ENCODE assay signal across 9 mouse cellular contexts in the genomic region with DNA sequence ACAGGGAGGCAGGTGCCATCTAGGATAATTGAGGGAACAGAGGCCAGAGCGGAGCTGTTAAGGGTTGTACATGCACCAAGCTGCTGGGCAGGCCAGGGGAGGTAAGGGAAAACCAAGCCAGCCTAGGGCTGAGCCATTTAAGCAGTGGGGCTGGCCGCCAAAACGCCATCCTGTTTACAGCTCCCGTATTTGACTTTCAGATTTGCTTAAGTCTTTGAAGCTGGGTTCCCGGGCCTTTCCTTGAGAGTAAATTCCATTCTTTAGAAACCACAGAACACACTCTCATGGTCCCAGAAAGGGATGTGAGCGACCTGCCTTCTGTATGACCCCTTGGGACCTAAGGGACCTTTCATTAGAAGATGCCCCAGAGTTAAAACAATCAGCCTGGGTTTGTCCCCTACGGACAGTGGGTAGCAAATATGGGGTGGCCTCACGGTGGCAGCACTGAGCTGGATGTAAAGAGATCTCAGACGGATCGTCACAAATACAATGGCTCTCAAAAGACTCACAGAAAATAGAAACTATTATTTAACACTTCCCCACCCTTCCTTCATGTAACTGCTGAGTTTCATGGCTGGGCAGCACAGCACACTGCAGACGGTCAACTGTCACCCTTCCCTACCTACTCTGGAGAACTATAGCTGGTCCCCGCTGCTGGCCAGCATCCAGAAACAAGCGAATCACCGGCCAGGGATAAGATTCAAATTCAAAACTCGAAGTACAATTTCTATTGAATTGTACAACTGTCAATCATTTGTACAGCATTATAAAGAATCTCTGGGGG. TPM values are rescaled to one million over a fixed set of nuclear protein-coding genes. Genes with fewer than 3 reads are reported as not detected.
DNase-seq lines count a peak whose midpoint lies in the region; ATAC-seq and TF ChIP-seq lines count a peak whose summit lies in the region.
"Had no signal": no experiment of that assay in that cellular context is flagged by ENCODE, and none has a peak within 500 bp of the region (broad histone marks: within the 10 kb centered on the region; RNA-seq: fewer than 3 reads in every experiment).

No protein-coding gene starts in this region.

- H3K4me2 ChIP-seq in CH12.LX (ENCODE audit: insufficient read depth, low read depth, poor library complexity, severe bottlenecking): peak overlapping the region; percentile 7; the same call in 1 of the 2 replicates
- H3K4me2 ChIP-seq in embryonic facial prominence, embryonic 15.5 days (replicated peaks): peak overlapping the region; percentile 32
- peak overlapping the region; percentile 39 for H3K4me2 ChIP-seq in heart, embryonic 16.5 days (ENCODE audit: low read depth, low read length)

- no peak for TF ChIP-seq POLR2A in CH12.LX (IDR thresholded peaks at IDR 0.05; ENCODE audit: low read depth, low read length)
- no peak for TF ChIP-seq POLR2A in bone marrow macrophage, adult 2 months (IDR thresholded peaks at IDR 0.05; ENCODE audit: borderline replicate concordance, low read depth, low read length)
- no peak for TF ChIP-seq POLR2A in lung, adult 2 months (IDR thresholded peaks at IDR 0.05; ENCODE audit: borderline replicate concordance, extremely low read depth, low read depth, low read length)

- H3K9ac ChIP-seq in CH12.LX (ENCODE audit: insufficient read depth, low read depth): no peak overlapping the region
- no peak overlapping the region for H3K9ac ChIP-seq in embryonic facial prominence, embryonic 15.5 days
- H3K9ac ChIP-seq in heart, embryonic 16.5 days (ENCODE audit: low read length): no peak overlapping the region

- dilution Hi-C loops in CH12.LX (cut with MboI; ENCODE audit: extremely low pct_ligation_motif_present, extremely low pct_unique_long_range_greater_than_20kb, low sequenced_read_pairs): no loop called here

- TF ChIP-seq RAD21 in CH12.LX (IDR thresholded peaks at IDR 0.05; ENCODE audit: low read depth, low read length): peak; percentile 46

- H3K79me2 ChIP-seq in CH12.LX (replicated peaks; ENCODE audit: control insufficient read depth, extremely low read depth, insufficient read depth, poor library complexity, severe bottlenecking): no peaks in the 10 kb centered on the region

- WGBS in embryonic facial prominence, embryonic 15.5 days: 33% methylated on average over 15 of the region's 15 CpGs
- 39% methylated on average over 15 of the region's 15 CpGs for WGBS in heart, embryonic 16.5 days
- 22% methylated on average over 15 of the region's 15 CpGs for WGBS in lung, adult 2 months

- H3K27me3 ChIP-seq in CH12.LX (replicated peaks): peaks cover 10% of the 10 kb centered on the region
- H3K27me3 ChIP-seq in embryonic facial prominence, embryonic 15.5 days: 0 out of 2 replicates have a peak, but pooled peaks cover 4% of the 10 kb centered on the region
- 0 out of 2 replicates have a peak, but pooled peaks cover 6% of the 10 kb centered on the region for H3K27me3 ChIP-seq in heart, embryonic 16.5 days (ENCODE audit: control insufficient read depth, insufficient read depth, low read length)

- peaks cover 7 to 13% of the 10 kb centered on the region in 2 experiments for H3K4me1 ChIP-seq in CH12.LX (ENCODE audit: control insufficient read depth in 1 of 2, insufficient read depth in 2 of 2)
- no peaks in the 10 kb centered on the region for H3K4me1 ChIP-seq in bone marrow macrophage, adult 2 months (ENCODE audit: control insufficient read depth, insufficient read depth, low read length)
- peaks cover 19% of the 10 kb centered on the region; the same call in 1 of the 2 replicates for H3K4me1 ChIP-seq in embryonic facial prominence, embryonic 15.5 days
- peaks cover 5% of the 10 kb centered on the region; the same call in 1 of the 2 replicates for H3K4me1 ChIP-seq in heart, embryonic 16.5 days (ENCODE audit: control insufficient read depth, insufficient read depth, low read length)
- H3K4me1 ChIP-seq in lung, adult 2 months (ENCODE audit: control insufficient read depth, insufficient read depth, low read length): peaks cover 2% of the 10 kb centered on the region; the same call in 1 of the 2 replicates

- H3K27ac ChIP-seq in CH12.LX (ENCODE audit: insufficient read depth, low read depth): no peak overlapping the region
- H3K27ac ChIP-seq in bone marrow macrophage, adult 2 months (ENCODE audit: insufficient read depth, low read depth, low read length): no peak overlapping the region
- no peak overlapping the region for H3K27ac ChIP-seq in embryonic facial prominence, embryonic 15.5 days (replicated peaks)
- H3K27ac ChIP-seq in heart, embryonic 16.5 days (ENCODE audit: low read length): no peak overlapping the region

- no peak for TF ChIP-seq EP300 in CH12.LX (IDR thresholded peaks at IDR 0.05; ENCODE audit: low read length)

- in situ Hi-C loops in CH12.LX (cut with MboI; ENCODE audit: low pct_ligation_motif_present, low pct_unique_long_range_greater_than_20kb, low sequenced_read_pairs): no loop called here

- H3K4me3 ChIP-seq in CH12.LX (replicated peaks in 1 of 3; ENCODE audit: low read depth in 2 of 3, low read length in 2 of 3, poor library complexity in 1 of 3): no peak overlapping the region
- no peak overlapping the region for H3K4me3 ChIP-seq in bone marrow macrophage, adult 2 months (ENCODE audit: insufficient read depth, low read length)
- H3K4me3 ChIP-seq in embryonic facial prominence, embryonic 15.5 days (replicated peaks): peak overlapping the region; percentile 47
- no peak overlapping the region; the same call in 1 of the 2 replicates for H3K4me3 ChIP-seq in heart, embryonic 16.5 days (ENCODE audit: low read length)
- H3K4me3 ChIP-seq in lung, adult 2 months (replicated peaks; ENCODE audit: extremely low read depth, low read depth, low read length): peak overlapping the region; percentile 42

- H3K36me3 ChIP-seq in CH12.LX (replicated peaks in 1 of 2; ENCODE audit: control insufficient read depth in 1 of 2, insufficient read depth in 1 of 2, low read length in 1 of 2): no peaks in the 10 kb centered on the region
- no peaks in the 10 kb centered on the region for H3K36me3 ChIP-seq in embryonic facial prominence, embryonic 15.5 days
- no peaks in the 10 kb centered on the region for H3K36me3 ChIP-seq in heart, embryonic 16.5 days (ENCODE audit: control insufficient read depth, insufficient read depth)

- peak; percentile 58 for ATAC-seq in embryonic facial prominence, embryonic 15.5 days (ENCODE audit: insufficient number of reproducible peaks, low FRiP score, low TSS enrichment, low read depth)
- 0 out of 2 replicates have a peak, but pooled peaks have one; percentile 18 for ATAC-seq in heart, embryonic 16.5 days (replicated peaks; ENCODE audit: extremely low read depth, insufficient read depth, low FRiP score)

- TF ChIP-seq CTCF in CH12.LX (conservative IDR thresholded peaks at IDR 0.05 in 1 of 2, IDR thresholded peaks at IDR 0.05 in 1 of 2; ENCODE audit: low read depth in 2 of 2, low read length in 2 of 2): peak; percentile 63 to 73
- TF ChIP-seq CTCF in bone marrow macrophage, adult 2 months (IDR thresholded peaks at IDR 0.05; ENCODE audit: low read depth, low read length): peak; percentile 48
- peak; percentile 72 for TF ChIP-seq CTCF in lung, adult 2 months (IDR thresholded peaks at IDR 0.05; ENCODE audit: insufficient read depth, low read length)

- DNase-seq in CH12.LX (ENCODE audit: extremely low read depth): peak; percentile 70
- peak; percentile 73 to 94 for DNase-seq in kidney, postnatal 36 days
- DNase-seq in lung, adult 2 months: peak; percentile 79
- DNase-seq in ovary, postnatal 14 days (ENCODE audit: low spot score): peak; percentile 62
- DNase-seq in thymus, postnatal 10 days (ENCODE audit: low spot score in 2 of 2): peak; percentile 20 to 69

- no peaks in the 10 kb centered on the region for H3K9me3 ChIP-seq in CH12.LX (replicated peaks; ENCODE audit: low read length)
- no peaks in the 10 kb centered on the region for H3K9me3 ChIP-seq in embryonic facial prominence, embryonic 15.5 days (replicated peaks)
- H3K9me3 ChIP-seq in heart, embryonic 16.5 days (replicated peaks; ENCODE audit: control insufficient read depth, low read length): no peaks in the 10 kb centered on the region

TF ChIP-seq in CH12.LX, 34 proteins besides CTCF, POLR2A, EP300 and RAD21 (continues in another document):
- TF ChIP-seq JUND (conservative IDR thresholded peaks at IDR 0.05; ENCODE audit: low read depth, low read length) (no peak), TBP (conservative IDR thresholded peaks at IDR 0.05; ENCODE audit: low read depth, low read length) (no peak), SMC3 (IDR thresholded peaks at IDR 0.05; ENCODE audit: low read depth, low read length) (peak; percentile 38), SIN3A (IDR thresholded peaks at IDR 0.05; ENCODE audit: low read length) (peak; percentile 33; the same call in 1 of the 2 replicates), ZNF384 (IDR thresholded peaks at IDR 0.05; ENCODE audit: low read depth, low read length) (no peak), USF2 (conservative IDR thresholded peaks at IDR 0.05; ENCODE audit: low read depth, low read length) (no peak), CHD2 (IDR thresholded peaks at IDR 0.05; ENCODE audit: low read length) (no peak), BHLHE40 (IDR thresholded peaks at IDR 0.05; ENCODE audit: low read depth, low read length) (peak; percentile 34; the same call in 1 of the 2 replicates), E2F4 (IDR thresholded peaks at IDR 0.05; ENCODE audit: insufficient replicate concordance, low read depth, low read length) (no peak), HCFC1 (IDR thresholded peaks at IDR 0.05; ENCODE audit: low read depth, low read length) (no peak), ZMIZ1 (IDR thresholded peaks at IDR 0.05; ENCODE audit: low read depth, low read length) (no peak), IRF4 (IDR thresholded peaks at IDR 0.05; ENCODE audit: low read depth, low read length) (no peak), ETS1 (conservative IDR thresholded peaks at IDR 0.05; ENCODE audit: low read depth, low read length) (no peak; the same call in 1 of the 2 replicates), MAX (IDR thresholded peaks at IDR 0.05; ENCODE audit: low read length) (no peak)

RNA-seq across cellular contexts. Expression of gene Edar, which starts 2.0 kb away (rescaled TPM):
- total RNA-seq in CH12.LX (2012; rRNA removed): not detected in 2 replicates
- total RNA-seq in CH12.LX (2014; rRNA removed): not detected in 2 replicates
- not detected in 2 replicates for polyA plus RNA-seq in CH12.LX (2012; ENCODE audit: insufficient read length, low read depth)
- not detected in 2 replicates for polyA plus RNA-seq in bone marrow macrophage, adult 2 months (2012; ENCODE audit: insufficient read depth, insufficient read length, missing spikeins)
- 2.8 and 3.0 TPM in 2 replicates for polyA plus RNA-seq in embryonic facial prominence, embryonic 15.5 days (2015; fragmentation: Nextera tagmentation; extraction: Ambion mirVana)
- 0.16 and 0.21 TPM in 2 replicates for polyA plus RNA-seq in heart, embryonic 16.5 days (2015; fragmentation: Nextera tagmentation; extraction: Ambion mirVana)
- 0.46 and 0.85 TPM in 2 replicates for polyA plus RNA-seq in lung, adult 2 months (2012; rRNA removed)

RNA-seq across cellular contexts. Expression of gene Gm17542, which starts 44.5 kb away (rescaled TPM):
- total RNA-seq in CH12.LX (2012; rRNA removed) (not detected in 2 replicates), CH12.LX (2014; rRNA removed) (not detected in 2 replicates)
- polyA plus RNA-seq in CH12.LX (2012; ENCODE audit: insufficient read length, low read depth): not detected in 2 replicates
- polyA plus RNA-seq in bone marrow macrophage, adult 2 months (2012; ENCODE audit: insufficient read depth, insufficient read length, missing spikeins): not detected in 2 replicates
- not detected in 2 replicates for polyA plus RNA-seq in embryonic facial prominence, embryonic 15.5 days (2015; fragmentation: Nextera tagmentation; extraction: Ambion mirVana)
- not detected in 2 replicates for polyA plus RNA-seq in heart, embryonic 16.5 days (2015; fragmentation: Nextera tagmentation; extraction: Ambion mirVana)
- not detected in 2 replicates for polyA plus RNA-seq in lung, adult 2 months (2012; rRNA removed)
- polyA plus RNA-seq: heart, embryonic 14.5 days had no signal

Comparison
In these comparisons a context has a peak if more than half of its experiments do, and no peak if none do; other contexts are left out.
1. H3K4me3 ChIP-seq: peak in embryonic facial prominence, embryonic 15.5 days (single experiment) and lung, adult 2 months (single experiment); none in CH12.LX (0 of 3), bone marrow macrophage, adult 2 months (single experiment) and heart, embryonic 16.5 days (single experiment).
2. Peak in every context shown above with its lines, with median percentiles within 50 percentile points of each other: DNase-seq, H3K4me2 ChIP-seq and CTCF ChIP-seq.